Mouse (Mus musculus) cerebellum, adult 11 months (tissue): ENCODE measurements around the gene Olfr1461.

Experiments used
- DNase-seq: peaks from one replicate; pipeline ENCODE4 v3.0.0; 2022

Olfr1461 gene

GRCm38 (mm10) chr19:13162700-13163099 lies at the start of gene Olfr1461:
Gene Olfr1461, plus strand, starts transcription at chr19:13163000.
- no peak for DNase-seq

GRCm38 (mm10) chr19:13149449-13149848 lies 13.4 kb upstream of the Olfr1461 start, which contains the start of gene Olfr1459:
Gene Olfr1459, minus strand, starts transcription at chr19:13149549.
- no peak for DNase-seq

DNA sequence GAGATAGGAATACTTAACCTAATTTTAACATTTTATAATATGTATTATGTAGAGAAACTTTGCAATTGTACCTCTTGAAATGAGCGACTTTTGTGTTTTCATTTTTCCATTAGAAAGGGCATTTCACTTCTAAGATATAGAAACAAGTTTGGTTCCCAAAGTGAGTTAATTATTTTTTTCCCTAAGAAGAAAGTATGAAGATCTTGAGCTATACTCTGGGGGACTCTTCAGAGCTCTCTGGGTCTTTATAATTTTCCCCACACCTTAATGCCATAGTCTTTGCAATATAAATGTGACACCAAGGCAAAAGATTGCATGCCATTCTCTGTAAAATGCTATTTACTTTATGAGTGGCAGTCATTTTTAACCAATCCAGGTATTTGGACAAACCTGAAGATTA lies 22.6 kb downstream of the Olfr1461 start, which contains the start of gene Olfr1462:
Olfr1462 (plus strand) TSS at position 301 of the 400 bp plus-strand sequence.
- no peak for DNase-seq
